Comparison of ENCODE assay signal across 14 mouse cellular contexts in the genomic region with DNA sequence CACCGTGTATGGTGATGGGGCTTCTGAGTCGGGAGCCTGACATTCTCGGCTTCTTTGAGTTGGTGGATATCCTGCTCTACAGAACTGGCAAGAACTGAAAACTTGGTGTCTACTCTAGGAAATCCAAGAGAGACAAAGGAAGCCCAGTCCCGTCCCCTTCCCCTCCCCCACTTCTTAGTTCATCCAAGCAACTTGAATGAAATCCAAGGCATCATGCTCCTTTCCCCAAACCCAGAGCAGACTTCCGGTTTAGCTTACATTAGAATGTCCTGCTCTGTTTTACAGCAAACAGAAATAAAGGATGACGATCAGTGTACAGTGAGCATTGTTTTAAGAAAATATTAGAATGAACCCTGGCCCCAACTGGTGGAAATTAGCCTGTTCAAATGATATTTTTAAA. TPM values are rescaled to one million over a fixed set of nuclear protein-coding genes. Genes with fewer than 3 reads are reported as not detected.
DNase-seq lines count a peak whose midpoint lies in the region; ATAC-seq lines count a peak whose summit lies in the region.
"Had no signal": no experiment of that assay in that cellular context is flagged by ENCODE, and none has a peak within 500 bp of the region (broad histone marks: within the 10 kb centered on the region; RNA-seq: fewer than 3 reads in every experiment).

No protein-coding gene starts in this region.

- H3K9me3 ChIP-seq in embryonic facial prominence, embryonic 14.5 days (ENCODE audit: control insufficient read depth, low read length): no peaks in the 10 kb centered on the region
- no peaks in the 10 kb centered on the region for H3K9me3 ChIP-seq in embryonic facial prominence, embryonic 10.5 days
- no peaks in the 10 kb centered on the region for H3K9me3 ChIP-seq in kidney, embryonic 14.5 days (ENCODE audit: control insufficient read depth, low read length)
- H3K9me3 ChIP-seq in neural tube, embryonic 15.5 days (replicated peaks): no peaks in the 10 kb centered on the region

- no peaks in the 10 kb centered on the region for H3K4me1 ChIP-seq in embryonic facial prominence, embryonic 14.5 days (ENCODE audit: control insufficient read depth, insufficient read depth, low read length)
- peaks cover 3% of the 10 kb centered on the region; the same call in 1 of the 2 replicates for H3K4me1 ChIP-seq in embryonic facial prominence, embryonic 10.5 days
- H3K4me1 ChIP-seq in kidney, embryonic 14.5 days (ENCODE audit: control insufficient read depth, insufficient read depth, low read length): no peaks in the 10 kb centered on the region
- no peaks in the 10 kb centered on the region for H3K4me1 ChIP-seq in neural tube, embryonic 15.5 days

- H3K27ac ChIP-seq in embryonic facial prominence, embryonic 14.5 days (replicated peaks; ENCODE audit: low read depth, low read length): no peak overlapping the region; the same call in 1 of the 2 replicates
- H3K27ac ChIP-seq in embryonic facial prominence, embryonic 10.5 days (replicated peaks): no peak overlapping the region; the same call in 1 of the 2 replicates
- H3K27ac ChIP-seq in kidney, embryonic 14.5 days (ENCODE audit: low read depth, low read length): no peak overlapping the region
- no peak overlapping the region for H3K27ac ChIP-seq in neural tube, embryonic 15.5 days (replicated peaks)
- H3K27ac ChIP-seq: macrophage had no signal

- H3K27me3 ChIP-seq in embryonic facial prominence, embryonic 14.5 days (replicated peaks; ENCODE audit: control insufficient read depth, insufficient read depth, low read length): no peaks in the 10 kb centered on the region
- H3K27me3 ChIP-seq in embryonic facial prominence, embryonic 10.5 days (replicated peaks; ENCODE audit: low read depth, poor library complexity, severe bottlenecking): no peaks in the 10 kb centered on the region
- no peaks in the 10 kb centered on the region for H3K27me3 ChIP-seq in kidney, embryonic 14.5 days (ENCODE audit: control insufficient read depth, insufficient read depth, low read length)
- H3K27me3 ChIP-seq in neural tube, embryonic 15.5 days (replicated peaks): no peaks in the 10 kb centered on the region

- H3K9ac ChIP-seq in embryonic facial prominence, embryonic 14.5 days (ENCODE audit: low read depth, low read length): no peak overlapping the region
- H3K9ac ChIP-seq in kidney, embryonic 14.5 days (ENCODE audit: low read depth, low read length): no peak overlapping the region
- no peak overlapping the region for H3K9ac ChIP-seq in neural tube, embryonic 15.5 days (replicated peaks)

- ATAC-seq in embryonic facial prominence, embryonic 14.5 days (ENCODE audit: low read depth): no peak
- ATAC-seq in kidney, embryonic 14.5 days (ENCODE audit: low FRiP score, low TSS enrichment): no peak
- ATAC-seq in erythroid progenitor cell, adult 5-6 weeks (replicated peaks; ENCODE audit: low FRiP score, poor library complexity, severe bottlenecking): no peak
- no peak for ATAC-seq in neural tube, embryonic 15.5 days (ENCODE audit: low FRiP score)

- no peak overlapping the region for H3K4me2 ChIP-seq in embryonic facial prominence, embryonic 14.5 days (ENCODE audit: low read depth, low read length)
- H3K4me2 ChIP-seq in kidney, embryonic 14.5 days (replicated peaks; ENCODE audit: low read depth, low read length): no peak overlapping the region
- H3K4me2 ChIP-seq in neural tube, embryonic 15.5 days: no peak overlapping the region

- no peaks in the 10 kb centered on the region for H3K36me3 ChIP-seq in embryonic facial prominence, embryonic 14.5 days (ENCODE audit: control insufficient read depth, insufficient read depth, low read length)
- H3K36me3 ChIP-seq in embryonic facial prominence, embryonic 10.5 days (replicated peaks): no peaks in the 10 kb centered on the region
- no peaks in the 10 kb centered on the region for H3K36me3 ChIP-seq in kidney, embryonic 14.5 days (ENCODE audit: control insufficient read depth, insufficient read depth, low read length)
- H3K36me3 ChIP-seq in neural tube, embryonic 15.5 days: no peaks in the 10 kb centered on the region

- WGBS in embryonic facial prominence, embryonic 14.5 days: 55% methylated on average over 6 of the region's 6 CpGs
- 68% methylated on average over 6 of the region's 6 CpGs for WGBS in embryonic facial prominence, embryonic 10.5 days
- WGBS in kidney, embryonic 14.5 days: 80% methylated on average over 6 of the region's 6 CpGs
- 75% methylated on average over 6 of the region's 6 CpGs for WGBS in neural tube, embryonic 15.5 days

- H3K4me3 ChIP-seq in embryonic facial prominence, embryonic 14.5 days (ENCODE audit: low read depth, low read length): no peak overlapping the region
- H3K4me3 ChIP-seq in embryonic facial prominence, embryonic 10.5 days: no peak overlapping the region
- H3K4me3 ChIP-seq in kidney, embryonic 14.5 days (ENCODE audit: low read length): no peak overlapping the region
- no peak overlapping the region for H3K4me3 ChIP-seq in neural tube, embryonic 15.5 days (replicated peaks)

- DNase-seq in embryonic facial prominence, embryonic 14.5 days (ENCODE audit: low spot score): peak; percentile 55
- no peak for DNase-seq in embryonic facial prominence, embryonic 10.5 days (ENCODE audit: low spot score)
- peak; percentile 26 for DNase-seq in kidney, adult 9 months
- DNase-seq in Muller cell, postnatal 12 days (ENCODE audit: inconsistent ontology term): peak; percentile 13
- DNase-seq in kidney, postnatal 10 days: peak; percentile 52
- DNase-seq: adrenal gland, postnatal 10 days; cerebellum, postnatal 25 days; layer of hippocampus, adult 9-11 months; right cerebral cortex, postnatal 25 days; thymus, adult 18-20 months had no signal

RNA-seq across cellular contexts. Expression of a gene that starts 12.1 kb away (rescaled TPM):
- 293 and 303 TPM in 2 replicates for polyA plus RNA-seq in embryonic facial prominence, embryonic 14.5 days (2014; fragmentation: Nextera tagmentation; extraction: Ambion mirVana)
- polyA plus RNA-seq in embryonic facial prominence, embryonic 10.5 days (2016; fragmentation: Nextera tagmentation; extraction: Ambion mirVana): 377 and 407 TPM in 2 replicates
- polyA plus RNA-seq in kidney, embryonic 14.5 days (2014; fragmentation: Nextera tagmentation; extraction: Ambion mirVana): 387 and 489 TPM in 2 replicates
- total RNA-seq in erythroid progenitor cell, adult 5-6 weeks (2015; ENCODE audit: low replicate concordance): 160 and 179 TPM in 2 replicates
- total RNA-seq in erythroid progenitor cell, adult 5-6 weeks (2017; ENCODE audit: low replicate concordance): 183 and 211 TPM in 2 replicates
- 263 and 279 TPM in 2 replicates for polyA plus RNA-seq in neural tube, embryonic 15.5 days (2015; fragmentation: Nextera tagmentation; extraction: Ambion mirVana)

RNA-seq across cellular contexts. Expression of a gene that starts 27.5 kb away (rescaled TPM):
- polyA plus RNA-seq in embryonic facial prominence, embryonic 14.5 days (2014; fragmentation: Nextera tagmentation; extraction: Ambion mirVana): 20.8 and 22.3 TPM in 2 replicates
- polyA plus RNA-seq in embryonic facial prominence, embryonic 10.5 days (2016; fragmentation: Nextera tagmentation; extraction: Ambion mirVana): 24.3 and 24.7 TPM in 2 replicates
- 26.2 and 32.8 TPM in 2 replicates for polyA plus RNA-seq in kidney, embryonic 14.5 days (2014; fragmentation: Nextera tagmentation; extraction: Ambion mirVana)
- total RNA-seq in erythroid progenitor cell, adult 5-6 weeks (2015; ENCODE audit: low replicate concordance): 4.0 and 6.7 TPM in 2 replicates
- 1.6 and 12.1 TPM in 2 replicates for total RNA-seq in erythroid progenitor cell, adult 5-6 weeks (2017; ENCODE audit: low replicate concordance)
- 88.3 and 96.9 TPM in 2 replicates for polyA plus RNA-seq in neural tube, embryonic 15.5 days (2015; fragmentation: Nextera tagmentation; extraction: Ambion mirVana)

RNA-seq across cellular contexts. Expression of a gene that starts 36.2 kb away (rescaled TPM):
- 30.9 and 34.0 TPM in 2 replicates for polyA plus RNA-seq in embryonic facial prominence, embryonic 14.5 days (2014; fragmentation: Nextera tagmentation; extraction: Ambion mirVana)
- 38.0 and 41.9 TPM in 2 replicates for polyA plus RNA-seq in embryonic facial prominence, embryonic 10.5 days (2016; fragmentation: Nextera tagmentation; extraction: Ambion mirVana)
- 47.8 and 50.1 TPM in 2 replicates for polyA plus RNA-seq in kidney, embryonic 14.5 days (2014; fragmentation: Nextera tagmentation; extraction: Ambion mirVana)
- total RNA-seq in erythroid progenitor cell, adult 5-6 weeks (2015; ENCODE audit: low replicate concordance): 18.0 and 22.7 TPM in 2 replicates
- 14.1 and 25.4 TPM in 2 replicates for total RNA-seq in erythroid progenitor cell, adult 5-6 weeks (2017; ENCODE audit: low replicate concordance)
- 30.3 and 34.6 TPM in 2 replicates for polyA plus RNA-seq in neural tube, embryonic 15.5 days (2015; fragmentation: Nextera tagmentation; extraction: Ambion mirVana)

RNA-seq across cellular contexts. Expression of a gene that starts 47.8 kb away (rescaled TPM):
- polyA plus RNA-seq in embryonic facial prominence, embryonic 14.5 days (2014; fragmentation: Nextera tagmentation; extraction: Ambion mirVana): 17.3 and 19.4 TPM in 2 replicates
- polyA plus RNA-seq in embryonic facial prominence, embryonic 10.5 days (2016; fragmentation: Nextera tagmentation; extraction: Ambion mirVana): 13.9 and 14.6 TPM in 2 replicates
- polyA plus RNA-seq in kidney, embryonic 14.5 days (2014; fragmentation: Nextera tagmentation; extraction: Ambion mirVana): 18.6 and 20.7 TPM in 2 replicates
- total RNA-seq in erythroid progenitor cell, adult 5-6 weeks (2015; ENCODE audit: low replicate concordance): 70.3 and 101 TPM in 2 replicates
- 53.0 and 72.6 TPM in 2 replicates for total RNA-seq in erythroid progenitor cell, adult 5-6 weeks (2017; ENCODE audit: low replicate concordance)
- 15.2 and 17.7 TPM in 2 replicates for polyA plus RNA-seq in neural tube, embryonic 15.5 days (2015; fragmentation: Nextera tagmentation; extraction: Ambion mirVana)

RNA-seq across cellular contexts. Expression of a gene that starts 59.8 kb away (rescaled TPM):
- polyA plus RNA-seq in embryonic facial prominence, embryonic 14.5 days (2014; fragmentation: Nextera tagmentation; extraction: Ambion mirVana): 24.9 and 27.0 TPM in 2 replicates
- 26.1 and 28.5 TPM in 2 replicates for polyA plus RNA-seq in embryonic facial prominence, embryonic 10.5 days (2016; fragmentation: Nextera tagmentation; extraction: Ambion mirVana)
- 21.7 and 25.1 TPM in 2 replicates for polyA plus RNA-seq in kidney, embryonic 14.5 days (2014; fragmentation: Nextera tagmentation; extraction: Ambion mirVana)
- 10.5 and 10.9 TPM in 2 replicates for total RNA-seq in erythroid progenitor cell, adult 5-6 weeks (2015; ENCODE audit: low replicate concordance)
- total RNA-seq in erythroid progenitor cell, adult 5-6 weeks (2017; ENCODE audit: low replicate concordance): 15.1 and 16.3 TPM in 2 replicates
- polyA plus RNA-seq in neural tube, embryonic 15.5 days (2015; fragmentation: Nextera tagmentation; extraction: Ambion mirVana): 35.0 and 36.3 TPM in 2 replicates
